Mouse (Mus musculus) liver, embryonic 14.5 days (tissue): ENCODE data around the gene Mmp14.

Experiments used
- CTCF ChIP-seq: IDR thresholded peaks from 2 replicates; pipeline ENCODE4 v1.5.1; 2016; ENCODE audit warnings: antibody characterized with exemption, low read depth, control low read depth
- EP300 ChIP-seq: IDR thresholded peaks from 2 replicates; pipeline ENCODE4 v1.6.1; 2016; ENCODE audit warnings: antibody characterized with exemption, low read depth

- TF ChIP-seq CTCF (peak; percentile 86), EP300 (no peak)
Observed at GRCm38 (mm10) chr14:54412629-54413170, 18.7 kb upstream of the Mmp14 start.
